Mouse (Mus musculus) fat pad, adult 2 months (tissue): ENCODE results near the gene Fmo1.

Experiments
- DNase-seq: peaks from one replicate; pipeline ENCODE4 v3.0.0-alpha.2; 2011; ENCODE audit warnings: low read depth, low spot score; ENCODE audit errors: extremely low read depth

Gene Fmo1

GRCm38 (mm10) chr1:162866280-162866681 lies at the start of gene Fmo1:
Fmo1 (minus strand) TSS chr1:162866610.
- DNase-seq, result no peak

- DNase-seq, result no peak
These were observed 48.6 kb upstream of the Fmo1 start for GRCm38 (mm10) chr1:162914932-162915556.

GRCm38 (mm10) chr1:162912085-162912484 lies 45.7 kb upstream of the Fmo1 start:
- no peak for DNase-seq

GRCm38 (mm10) chr1:162901879-162902278 lies 35.5 kb upstream of the Fmo1 start:
- DNase-seq, result peak; percentile 33

GRCm38 (mm10) chr1:162897838-162898811 lies 31.7 kb upstream of the Fmo1 start, which contains the start of gene Fmo2:
Fmo2 (minus strand) TSS chr1:162898726.
- DNase-seq, result peak; percentile 57

GRCm38 (mm10) chr1:162895900-162896299 lies 29.5 kb upstream of the Fmo1 start:
- DNase-seq, result no peak

- DNase-seq, result no peak
These were observed 26.6 kb upstream of the Fmo1 start for GRCm38 (mm10) chr1:162893014-162893413.

- peak; percentile 34 for DNase-seq
These were observed 25.6 kb upstream of the Fmo1 start for GRCm38 (mm10) chr1:162891980-162892451.

- DNase-seq, result no peak
These were observed 22.2 kb upstream of the Fmo1 start for GRCm38 (mm10) chr1:162888646-162889045.

GRCm38 (mm10) chr1:162887644-162888043 lies 21.2 kb upstream of the Fmo1 start:
- no peak for DNase-seq

GRCm38 (mm10) chr1:162886138-162886816 lies 19.9 kb upstream of the Fmo1 start:
- no peak for DNase-seq

GRCm38 (mm10) chr1:162882681-162883080 lies 16.3 kb upstream of the Fmo1 start:
- DNase-seq, result no peak

- no peak for DNase-seq
These were observed 13.4 kb upstream of the Fmo1 start for GRCm38 (mm10) chr1:162879595-162880369.

- no peak for DNase-seq
These were observed 8.7 kb upstream of the Fmo1 start for GRCm38 (mm10) chr1:162875091-162875490.

GRCm38 (mm10) chr1:162871701-162872311 lies 5.4 kb upstream of the Fmo1 start:
- no peak for DNase-seq

- DNase-seq, result no peak
These were observed 4.6 kb upstream of the Fmo1 start for GRCm38 (mm10) chr1:162870978-162871377.

GRCm38 (mm10) chr1:162867396-162867795 lies 986 bp upstream of the Fmo1 start:
- no peak for DNase-seq

GRCm38 (mm10) chr1:162865493-162865830 lies 948 bp downstream of the Fmo1 start:
- no peak for DNase-seq

- DNase-seq, result no peak
These were observed 1.5 kb downstream of the Fmo1 start for GRCm38 (mm10) chr1:162864816-162865492.

- no peak for DNase-seq
These were observed 2.1 kb downstream of the Fmo1 start for GRCm38 (mm10) chr1:162864279-162864678.
